Mouse (Mus musculus) inflammation-experienced regulatory T-cells (primary cell): Measurements from ENCODE around the gene Cbx2. TPM values are rescaled to one million over a fixed set of nuclear protein-coding genes. Genes with fewer than 3 reads are reported as not detected.

Experiments used
- polyA plus RNA-seq, 2 experiments: library from polyadenylated mRNA; unstranded; fragments of 100-300 nt; shearing (Covaris generic); gene quantifications; one replicate each; pipeline ENCODE4 v1.2.1; 2017

The Cbx2 gene
- 1 to 10 TPM; 5.2 to 8.4 TPM for polyA plus RNA-seq

GRCm38 (mm10) chr11:119022895-119023615 lies at the start of gene Cbx2:
Gene Cbx2 (plus strand): TSS chr11:119022962.

GRCm38 (mm10) chr11:118987999-118988398 lies 34.8 kb upstream of the Cbx2 start, which contains the start of gene Enpp7:
Gene Enpp7 (plus strand): TSS chr11:118988188.

GRCm38 (mm10) chr11:119040600-119041324 lies 18.0 kb downstream of the Cbx2 start, which contains the start of gene Cbx8:
Gene Cbx8 (minus strand): TSS chr11:119040969.

Other genes starting within 250 kb of the Cbx2 start
- gene Rbfox3, start 111.4 kb upstream of the Cbx2 start, polyA plus RNA-seq, result 1 to 10 TPM in 1 of 2 experiments, under 1 TPM in 1; 0.59 to 8.5 TPM
- not detected for gene Enpp7, start 34.8 kb upstream of the Cbx2 start, polyA plus RNA-seq
- 10 to 100 TPM; 14.9 to 15.3 TPM for gene Cbx8, start 18.0 kb downstream of the Cbx2 start, polyA plus RNA-seq
- gene Cbx4, start 63.3 kb downstream of the Cbx2 start, polyA plus RNA-seq, result 10 to 100 TPM; 70.2 to 92.0 TPM
- under 1 TPM; 0.76 to 0.98 TPM for gene Tbc1d16, start 205.5 kb downstream of the Cbx2 start, polyA plus RNA-seq
- 1 to 10 TPM; 1.8 to 2.0 TPM for gene Ccdc40, start 205.6 kb downstream of the Cbx2 start, polyA plus RNA-seq
- 10 to 100 TPM; 23.0 to 26.4 TPM for gene Gaa, start 244.9 kb downstream of the Cbx2 start, polyA plus RNA-seq